Mouse (Mus musculus) brown adipose tissue, adult 24 weeks (tissue): ENCODE data around the gene Ppp1r15b. TPM values are rescaled to one million over a fixed set of nuclear protein-coding genes. Genes with fewer than 3 reads are reported as not detected.

Experiments used
- H3K27ac ChIP-seq: fragments of 200-500 bp; replicated peaks from 2 replicates; pipeline ENCODE4 v1.5.1; 2012; ENCODE audit warnings: low read depth, mild to moderate bottlenecking, low read length
- H3K4me1 ChIP-seq: fragments of 200-500 bp; 2 replicates; pipeline ENCODE4 v1.6.1; 2012; ENCODE audit warnings: low read length, mixed read lengths; ENCODE audit not compliant: control insufficient read depth, insufficient read depth, insufficient read length
- H3K4me3 ChIP-seq: fragments of 200-500 bp; 2 replicates; pipeline ENCODE4 v1.5.1; 2012; ENCODE audit warnings: low read depth, mild to moderate bottlenecking, low read length, moderate library complexity; ENCODE audit not compliant: insufficient read depth
- polyA plus RNA-seq: library from polyadenylated mRNA; stranded (reverse); fragments of >200 nt; gene quantifications from 2 replicates; pipeline ENCODE4 v1.2.4, GENCODE M21; 2012; ENCODE audit not compliant: missing spikeins, insufficient read depth, insufficient read length

The Ppp1r15b gene
- polyA plus RNA-seq, 1 experiment: 64.2 TPM

- peak overlapping the region; percentile 99 for H3K27ac ChIP-seq
- no peaks in the 10 kb centered on the region for H3K4me1 ChIP-seq
Measured at GRCm38 (mm10) chr1:133132388-133133326, 1.7 kb downstream of the Ppp1r15b start.

GRCm38 (mm10) chr1:133133425-133133824, 2.5 kb downstream of the Ppp1r15b start:
- Histone ChIP-seq H3K27ac (peak overlapping the region; percentile 99), H3K4me3 (peak overlapping the region; percentile 91), H3K4me1 (no peaks in the 10 kb centered on the region)

More at GRCm38 (mm10) chr1:133132388-133133326, 1.7 kb downstream of the Ppp1r15b start:
- peak overlapping the region; percentile 91 for H3K4me3 ChIP-seq

- Histone ChIP-seq H3K4me1 (no peaks in the 10 kb centered on the region), H3K27ac (peak overlapping the region; percentile 87), H3K4me3 (peak overlapping the region; percentile 91)
Measured at GRCm38 (mm10) chr1:133134071-133134470, 3.1 kb downstream of the Ppp1r15b start.

GRCm38 (mm10) chr1:133134881-133135280, 3.9 kb downstream of the Ppp1r15b start:
- H3K27ac ChIP-seq: peak overlapping the region; percentile 20

GRCm38 (mm10) chr1:133135808-133136207, 4.9 kb downstream of the Ppp1r15b start:
- Histone ChIP-seq H3K4me1 (no peaks in the 10 kb centered on the region), H3K4me3 (peak overlapping the region; percentile 55), H3K27ac (no peak overlapping the region)

More at GRCm38 (mm10) chr1:133134881-133135280, 3.9 kb downstream of the Ppp1r15b start:
- Histone ChIP-seq H3K4me3 (peak overlapping the region; percentile 91), H3K4me1 (no peaks in the 10 kb centered on the region)

GRCm38 (mm10) chr1:133138401-133138800, 7.5 kb downstream of the Ppp1r15b start:
- Histone ChIP-seq H3K27ac (no peak overlapping the region), H3K4me3 (no peak overlapping the region), H3K4me1 (no peaks in the 10 kb centered on the region)

- H3K27ac ChIP-seq: no peak overlapping the region
- no peaks in the 10 kb centered on the region for H3K4me1 ChIP-seq
- no peak overlapping the region for H3K4me3 ChIP-seq
Measured at GRCm38 (mm10) chr1:133146014-133147009, 15.4 kb downstream of the Ppp1r15b start.

- Histone ChIP-seq H3K4me3 (no peak overlapping the region), H3K4me1 (no peaks in the 10 kb centered on the region), H3K27ac (no peak overlapping the region)
Measured at GRCm38 (mm10) chr1:133147324-133147723, 16.4 kb downstream of the Ppp1r15b start.

- Histone ChIP-seq H3K4me3 (no peak overlapping the region), H3K27ac (no peak overlapping the region), H3K4me1 (no peaks in the 10 kb centered on the region)
Measured at GRCm38 (mm10) chr1:133148122-133148521, 17.2 kb downstream of the Ppp1r15b start.

- Histone ChIP-seq H3K27ac (no peak overlapping the region), H3K4me3 (no peak overlapping the region), H3K4me1 (no peaks in the 10 kb centered on the region)
Measured at GRCm38 (mm10) chr1:133150556-133150955, 19.6 kb downstream of the Ppp1r15b start.

- Histone ChIP-seq H3K4me1 (no peaks in the 10 kb centered on the region), H3K4me3 (no peak overlapping the region), H3K27ac (no peak overlapping the region)
Measured at GRCm38 (mm10) chr1:133152213-133152612, 21.3 kb downstream of the Ppp1r15b start.

- no peaks in the 10 kb centered on the region for H3K4me1 ChIP-seq
Measured at GRCm38 (mm10) chr1:133155270-133155669, 24.3 kb downstream of the Ppp1r15b start.

GRCm38 (mm10) chr1:133159128-133159564, 28.2 kb downstream of the Ppp1r15b start:
- Histone ChIP-seq H3K4me3 (no peak overlapping the region), H3K27ac (no peak overlapping the region), H3K4me1 (no peaks in the 10 kb centered on the region)

More at GRCm38 (mm10) chr1:133155270-133155669, 24.3 kb downstream of the Ppp1r15b start:
- no peak overlapping the region for H3K27ac ChIP-seq
- H3K4me3 ChIP-seq: no peak overlapping the region

GRCm38 (mm10) chr1:133161559-133161958, 30.6 kb downstream of the Ppp1r15b start:
- no peak overlapping the region for H3K27ac ChIP-seq

GRCm38 (mm10) chr1:133162046-133162445, 31.1 kb downstream of the Ppp1r15b start:
- H3K4me1 ChIP-seq: no peaks in the 10 kb centered on the region
- H3K27ac ChIP-seq: no peak overlapping the region

More at GRCm38 (mm10) chr1:133161559-133161958, 30.6 kb downstream of the Ppp1r15b start:
- H3K4me1 ChIP-seq: no peaks in the 10 kb centered on the region
- H3K4me3 ChIP-seq: no peak overlapping the region

More at GRCm38 (mm10) chr1:133162046-133162445, 31.1 kb downstream of the Ppp1r15b start:
- no peak overlapping the region for H3K4me3 ChIP-seq
